Mouse (Mus musculus) brain, embryonic 14.5 days (tissue): ENCODE measurements around the gene Hpse2. TPM values are rescaled to one million over a fixed set of nuclear protein-coding genes. Genes with fewer than 3 reads are reported as not detected.

Source experiments
- DNase-seq: peaks from one replicate; pipeline ENCODE4 v3.0.0-alpha.2; 2011; ENCODE audit warnings: low read depth
- CTCF ChIP-seq: fragments of 200-500 bp; IDR thresholded peaks from 2 replicates; pipeline ENCODE4 v1.5.1; 2012; ENCODE audit warnings: inconsistent platforms, mild to moderate bottlenecking, moderate library complexity, borderline replicate concordance; ENCODE audit not compliant: insufficient read depth, insufficient read length; ENCODE audit errors: extremely low read depth
- POLR2A ChIP-seq: fragments of 200-500 bp; IDR thresholded peaks from 2 replicates; pipeline ENCODE4 v1.6.1; 2012; ENCODE audit warnings: mild to moderate bottlenecking, inconsistent platforms, borderline replicate concordance; ENCODE audit not compliant: poor library complexity, insufficient read depth, insufficient read length, severe bottlenecking; ENCODE audit errors: extremely low read depth
- polyA plus RNA-seq: library from polyadenylated mRNA; depleted of rRNA; stranded (reverse); fragments of >200 nt; gene quantifications from 2 replicates; pipeline ENCODE4 v1.2.3, GENCODE M21; 2012

The Hpse2 gene
- polyA plus RNA-seq, 1 experiment, result 0.18 TPM

GRCm38 (mm10) chr19:42777801-42778200 is 610.4 kb downstream of the Hpse2 start:
- TF ChIP-seq POLR2A (no peak), CTCF (peak; percentile 27; the same call in 1 of the 2 replicates)
- DNase-seq, result no peak

GRCm38 (mm10) chr19:42776813-42777212 is 611.3 kb downstream of the Hpse2 start:
- DNase-seq, result no peak
- TF ChIP-seq CTCF, result peak; percentile 25; the same call in 1 of the 2 replicates
- no peak for TF ChIP-seq POLR2A

GRCm38 (mm10) chr19:42770141-42770872 is 617.8 kb downstream of the Hpse2 start:
- TF ChIP-seq CTCF (no peak), POLR2A (no peak)
- no peak for DNase-seq

GRCm38 (mm10) chr19:42769648-42770047 is 618.5 kb downstream of the Hpse2 start:
- TF ChIP-seq POLR2A (no peak), CTCF (no peak)

GRCm38 (mm10) chr19:42767361-42767760 is 620.8 kb downstream of the Hpse2 start:
- DNase-seq, result no peak
- TF ChIP-seq CTCF (no peak), POLR2A (no peak)

More at GRCm38 (mm10) chr19:42769648-42770047, 618.5 kb downstream of the Hpse2 start:
- DNase-seq, result no peak

- DNase-seq, result no peak
- TF ChIP-seq POLR2A, result no peak
- TF ChIP-seq CTCF, result no peak
Observed at GRCm38 (mm10) chr19:42764398-42764797, 623.8 kb downstream of the Hpse2 start.

GRCm38 (mm10) chr19:42756671-42757070 is 631.5 kb downstream of the Hpse2 start:
- TF ChIP-seq CTCF (no peak), POLR2A (no peak)

GRCm38 (mm10) chr19:42755148-42755870 is 632.8 kb downstream of the Hpse2 start:
- TF ChIP-seq POLR2A (no peak), CTCF (no peak)
- peak; percentile 35 for DNase-seq

More at GRCm38 (mm10) chr19:42756671-42757070, 631.5 kb downstream of the Hpse2 start:
- no peak for DNase-seq

- peak; percentile 77 for DNase-seq
- TF ChIP-seq POLR2A (no peak), CTCF (no peak)
Observed at GRCm38 (mm10) chr19:42753141-42753917, 634.8 kb downstream of the Hpse2 start.

- peak; percentile 94 for DNase-seq
- TF ChIP-seq CTCF (no peak), POLR2A (no peak)
Observed at GRCm38 (mm10) chr19:42752363-42752931, 635.7 kb downstream of the Hpse2 start, which contains the start of gene Pyroxd2. Gene Pyroxd2, minus strand, starts transcription at chr19:42752775.

GRCm38 (mm10) chr19:42750196-42750595 is 638.0 kb downstream of the Hpse2 start:
- TF ChIP-seq CTCF (no peak), POLR2A (no peak)
- DNase-seq, result no peak

GRCm38 (mm10) chr19:42746702-42747101 is 641.5 kb downstream of the Hpse2 start:
- TF ChIP-seq CTCF, result no peak
- no peak for TF ChIP-seq POLR2A
- no peak for DNase-seq
